Mouse (Mus musculus): ENCODE data around the gene Cfap43.

GRCm38 (mm10) chr19:47936490-47936889 lies 17.4 kb upstream of the Cfap43 start:
- TF ChIP-seq CTCF (IDR thresholded peaks at IDR 0.05; ENCODE audit: borderline replicate concordance, control insufficient read depth, extremely low read depth, insufficient read depth, low read length, poor library complexity) (no peak), POLR2A (IDR thresholded peaks at IDR 0.05; ENCODE audit: control insufficient read depth, extremely low read depth, insufficient read depth, low read length, poor library complexity) (no peak)

Measured in thymus, adult 2 months (tissue).